ENCODE assay signal across 17 mouse cellular contexts in genomic region chr7:17076542-17076941, GRCm38 (mm10). TPM values are rescaled to one million over a fixed set of nuclear protein-coding genes. Genes with fewer than 3 reads are reported as not detected.
DNase-seq lines count a peak whose midpoint lies in the region; ATAC-seq lines count a peak whose summit lies in the region.
"Had no signal": no experiment of that assay in that cellular context is flagged by ENCODE, and none has a peak within 500 bp of the region (broad histone marks: within the 10 kb centered on the region; RNA-seq: fewer than 3 reads in every experiment).

No protein-coding gene starts in this region.

- no peak for ATAC-seq in cerebellum, adult (ENCODE audit: insufficient number of reproducible peaks, low FRiP score, low TSS enrichment)
- no peak for ATAC-seq in heart, embryonic 11.5 days (replicated peaks; ENCODE audit: insufficient number of reproducible peaks, low FRiP score, low TSS enrichment)
- ATAC-seq: forebrain, embryonic 16.5 days; hindbrain, postnatal 0 days had no signal

- WGBS in heart, embryonic 10.5 days = 88% methylated on average over 1 of the region's 1 CpGs
- WGBS in heart, embryonic 11.5 days (ENCODE audit: insufficient replicate concordance) = 83% methylated on average over 1 of the region's 1 CpGs

- no peaks in the 10 kb centered on the region for H3K4me1 ChIP-seq in heart, embryonic 10.5 days
- no peaks in the 10 kb centered on the region for H3K4me1 ChIP-seq in heart, embryonic 11.5 days (ENCODE audit: control insufficient read depth, insufficient read depth, low read length)
- H3K4me1 ChIP-seq: embryonic facial prominence, embryonic 13.5 days; forebrain, embryonic 12.5 days; hindbrain, embryonic 13.5 days had no signal

- H3K36me3 ChIP-seq in heart, embryonic 10.5 days = no peaks in the 10 kb centered on the region
- H3K36me3 ChIP-seq in heart, embryonic 11.5 days (ENCODE audit: control insufficient read depth, insufficient read depth, low read length) = no peaks in the 10 kb centered on the region
- H3K36me3 ChIP-seq: embryonic facial prominence, embryonic 13.5 days; forebrain, embryonic 12.5 days; hindbrain, embryonic 13.5 days had no signal

- no peak overlapping the region for H3K27ac ChIP-seq in heart, embryonic 10.5 days
- H3K27ac ChIP-seq in heart, embryonic 11.5 days (ENCODE audit: low read depth, low read length) = no peak overlapping the region
- H3K27ac ChIP-seq: embryonic facial prominence, embryonic 13.5 days; forebrain, embryonic 12.5 days; hindbrain, embryonic 13.5 days; hindbrain, postnatal 0 days had no signal

- no peak overlapping the region for H3K9ac ChIP-seq in heart, embryonic 11.5 days (ENCODE audit: low read depth, low read length)
- H3K9ac ChIP-seq: embryonic facial prominence, embryonic 13.5 days; forebrain, embryonic 12.5 days; hindbrain, embryonic 13.5 days had no signal

- no peak overlapping the region for H3K4me2 ChIP-seq in heart, embryonic 11.5 days
- H3K4me2 ChIP-seq: embryonic facial prominence, embryonic 13.5 days; forebrain, embryonic 12.5 days; hindbrain, embryonic 13.5 days had no signal

- peak; percentile 59 to 68 for DNase-seq in cerebellum, adult 18-20 months
- peak; percentile 58 for DNase-seq in heart, embryonic 10.5 days (ENCODE audit: low spot score)
- DNase-seq in cerebellum, postnatal 25 days = peak; percentile 50 to 60
- no peak for DNase-seq in frontal cortex, postnatal 10 days (ENCODE audit: low spot score in 2 of 2)
- DNase-seq: adrenal gland, postnatal 25 days; gastrocnemius, postnatal 14 days; heart, postnatal 10 days; kidney, adult 11 months; kidney, adult 9 months had no signal

- H3K27me3 ChIP-seq in heart, embryonic 10.5 days (ENCODE audit: insufficient read depth, poor library complexity, severe bottlenecking) = no peaks in the 10 kb centered on the region
- no peaks in the 10 kb centered on the region for H3K27me3 ChIP-seq in heart, embryonic 11.5 days (ENCODE audit: control insufficient read depth, insufficient read depth, low read length)
- H3K27me3 ChIP-seq: embryonic facial prominence, embryonic 13.5 days; forebrain, embryonic 12.5 days had no signal

- H3K9me3 ChIP-seq in heart, embryonic 10.5 days = no peaks in the 10 kb centered on the region
- H3K9me3 ChIP-seq in heart, embryonic 11.5 days (replicated peaks; ENCODE audit: control insufficient read depth, low read length) = no peaks in the 10 kb centered on the region
- H3K9me3 ChIP-seq: embryonic facial prominence, embryonic 13.5 days; hindbrain, embryonic 13.5 days had no signal

- no peak overlapping the region for H3K4me3 ChIP-seq in heart, embryonic 10.5 days
- H3K4me3 ChIP-seq in heart, embryonic 11.5 days (ENCODE audit: low read depth, low read length) = no peak overlapping the region
- H3K4me3 ChIP-seq: embryonic facial prominence, embryonic 13.5 days; forebrain, embryonic 12.5 days; hindbrain, embryonic 13.5 days had no signal

RNA-seq across cellular contexts. Expression of gene Psg16, which starts 2.7 kb away (rescaled TPM):
- polyA plus RNA-seq in heart, embryonic 10.5 days (2016; fragmentation: Nextera tagmentation; extraction: Ambion mirVana) = 0.03 and 0.04 TPM in 2 replicates
- polyA plus RNA-seq in heart, embryonic 11.5 days (2014; fragmentation: Nextera tagmentation; extraction: Ambion mirVana) = 0.06 and 0.09 TPM in 2 replicates
- polyA plus RNA-seq: gonadal fat pad, adult 2 months had no signal

RNA-seq across cellular contexts. Expression of gene Hif3a, which starts 14.3 kb away (rescaled TPM):
- 18.2 and 31.3 TPM in 2 replicates for polyA plus RNA-seq in heart, embryonic 10.5 days (2016; fragmentation: Nextera tagmentation; extraction: Ambion mirVana)
- 31.6 and 37.2 TPM in 2 replicates for polyA plus RNA-seq in heart, embryonic 11.5 days (2014; fragmentation: Nextera tagmentation; extraction: Ambion mirVana)

RNA-seq across cellular contexts. Expression of gene Ppp5c, which starts 48.8 kb away (rescaled TPM):
- polyA plus RNA-seq in heart, embryonic 10.5 days (2016; fragmentation: Nextera tagmentation; extraction: Ambion mirVana) = 112 and 124 TPM in 2 replicates
- polyA plus RNA-seq in heart, embryonic 11.5 days (2014; fragmentation: Nextera tagmentation; extraction: Ambion mirVana) = 87.0 and 95.3 TPM in 2 replicates

Comparison
In these comparisons a context has a peak if more than half of its experiments do, and no peak if none do; other contexts are left out.
1. DNase-seq: peak in cerebellum, adult 18-20 months (2 of 2), heart, embryonic 10.5 days (single experiment) and cerebellum, postnatal 25 days (2 of 2); none in frontal cortex, postnatal 10 days (0 of 2).